Mouse (Mus musculus) lung, adult 2 months (tissue): ENCODE measurements around the gene Cela3b.

Experiments used
- CTCF ChIP-seq: fragments of 200-500 bp; IDR thresholded peaks from 2 replicates; pipeline ENCODE4 v1.5.1; 2011; ENCODE audit warnings: mild to moderate bottlenecking, low read length, control low read depth; ENCODE audit not compliant: insufficient read depth
- POLR2A ChIP-seq: fragments of 200-500 bp; IDR thresholded peaks from 2 replicates; pipeline ENCODE4 v1.6.1; 2011; ENCODE audit warnings: low read depth, mild to moderate bottlenecking, control low read depth, low read length, borderline replicate concordance; ENCODE audit errors: extremely low read depth

- TF ChIP-seq CTCF (no peak), POLR2A (no peak)
Observed at GRCm38 (mm10) chr4:137390196-137390595, 40.1 kb downstream of the Cela3b start.
